Mouse (Mus musculus) CH12.LX (cell line): Measurements from ENCODE around the gene Arxes2.
"Not testable (repeated sequence)": the region's sequence is repeated elsewhere in the genome, so short reads cannot be mapped to it uniquely, and the experiment has no call there.

Source experiments
- CTCF ChIP-seq, 2 experiments: IDR thresholded peaks in 1 of 2; conservative IDR thresholded peaks in 1 of 2; 2 replicates each; pipeline ENCODE4 v1.5.1; 2011 to 2012; ENCODE audit warnings: low read depth in 2 of 2, low read length in 2 of 2, improper control_type of control experiment in 1 of 2, inconsistent platforms in 1 of 2, mild to moderate bottlenecking in 1 of 2, moderate library complexity in 1 of 2
- KAT2A ChIP-seq: IDR thresholded peaks from 2 replicates; pipeline ENCODE4 v1.6.1; 2012; ENCODE audit warnings: low read length, improper control_type of control experiment, inconsistent platforms; ENCODE audit not compliant: insufficient replicate concordance
- MXI1 ChIP-seq: IDR thresholded peaks from 2 replicates; pipeline ENCODE4 v1.6.1; 2011; ENCODE audit warnings: mild to moderate bottlenecking, low read depth, low read length, improper control_type of control experiment
- POLR2A ChIP-seq: IDR thresholded peaks from 2 replicates; pipeline ENCODE4 v1.6.1; 2011; ENCODE audit warnings: low read depth, mild to moderate bottlenecking, improper control_type of control experiment, low read length
- POLR2AphosphoS2 ChIP-seq: IDR thresholded peaks from 2 replicates; pipeline ENCODE4 v1.6.1; 2011; ENCODE audit warnings: low read depth, low read length, improper control_type of control experiment
- RAD21 ChIP-seq: IDR thresholded peaks from 2 replicates; pipeline ENCODE4 v1.6.1; 2011; ENCODE audit warnings: low read depth, mild to moderate bottlenecking, low read length, improper control_type of control experiment, moderate library complexity
- SIN3A ChIP-seq: IDR thresholded peaks from 2 replicates; pipeline ENCODE4 v1.6.1; 2012; ENCODE audit warnings: low read length, improper control_type of control experiment, inconsistent platforms
- TCF12 ChIP-seq: IDR thresholded peaks from 2 replicates; pipeline ENCODE4 v1.6.1; 2014; ENCODE audit warnings: low read depth, mild to moderate bottlenecking, inconsistent platforms, low read length, improper control_type of control experiment
- USF1 ChIP-seq: IDR thresholded peaks from 2 replicates; pipeline ENCODE4 v1.6.1; 2014; ENCODE audit warnings: low read depth, mild to moderate bottlenecking, inconsistent platforms, low read length, improper control_type of control experiment
- USF2 ChIP-seq: conservative IDR thresholded peaks from 2 replicates; pipeline ENCODE4 v1.6.1; 2011; ENCODE audit warnings: low read depth, low read length, improper control_type of control experiment
- ZC3H11A ChIP-seq: IDR thresholded peaks from 2 replicates; pipeline ENCODE4 v1.6.1; 2012; ENCODE audit warnings: low read depth, mild to moderate bottlenecking, inconsistent platforms, low read length, improper control_type of control experiment
- ZKSCAN1 ChIP-seq: IDR thresholded peaks from 2 replicates; pipeline ENCODE4 v1.6.1; 2012; ENCODE audit warnings: low read depth, inconsistent platforms, low read length, improper control_type of control experiment, borderline replicate concordance
- ZNF384 ChIP-seq: IDR thresholded peaks from 2 replicates; pipeline ENCODE4 v1.6.1; 2012; ENCODE audit warnings: low read depth, low read length, improper control_type of control experiment, inconsistent platforms

DNA sequence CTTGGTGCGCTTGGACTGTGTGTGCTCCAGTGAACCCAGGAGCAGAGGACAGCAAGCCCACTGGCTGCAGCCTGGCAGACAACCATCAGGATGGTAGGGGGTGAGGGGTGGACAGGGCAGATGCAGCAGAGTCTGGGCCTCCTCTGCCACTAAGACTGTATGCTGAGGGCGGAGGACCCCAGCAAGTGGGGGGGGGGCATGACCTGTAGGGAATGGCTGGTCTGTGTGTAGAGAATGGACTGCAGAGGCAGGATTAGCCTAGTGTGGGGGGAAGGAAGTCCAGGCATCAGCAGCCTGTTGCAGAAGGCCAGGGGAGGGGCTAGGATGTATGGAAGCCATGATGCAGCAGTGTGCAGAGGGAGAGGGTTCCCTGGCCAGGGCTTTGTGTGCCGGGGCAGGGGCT, 431 bp upstream of the Arxes2 start:
- TF ChIP-seq ZKSCAN1; POLR2A; USF1; RAD21; POLR2AphosphoS2; KAT2A; CTCF (conservative IDR thresholded peaks at IDR 0.05 in 1 of 2, IDR thresholded peaks at IDR 0.05 in 1 of 2; ENCODE audit: low read depth in 2 of 2, low read length in 2 of 2); SIN3A; ZNF384; USF2; MXI1; ZC3H11A; TCF12: not testable (repeated sequence)
